In the genomic region with DNA sequence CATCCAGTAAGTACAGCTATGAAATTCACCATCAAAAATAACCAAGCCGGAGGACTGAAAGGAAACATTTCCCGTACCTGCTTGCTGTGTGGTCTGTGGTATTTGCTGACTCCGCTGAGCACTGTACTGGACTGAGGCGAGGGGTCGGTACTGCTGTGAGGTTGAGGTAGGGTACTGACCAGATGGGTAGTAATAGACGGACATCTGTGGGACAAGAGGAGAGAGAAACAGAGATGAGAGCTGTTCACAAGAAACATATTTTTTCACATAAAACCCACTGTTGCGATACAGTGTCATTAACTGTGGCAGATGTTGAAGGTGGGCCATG, we compare ENCODE assay signal across 7 mouse cellular contexts.
DNase-seq lines count a peak whose midpoint lies in the region; ATAC-seq and TF ChIP-seq lines count a peak whose summit lies in the region.

No protein-coding gene starts in this region.

- no peak for TF ChIP-seq CTCF in lung, embryonic 14.5 days (IDR thresholded peaks at IDR 0.05; ENCODE audit: low read depth)

- ATAC-seq in lung, embryonic 14.5 days (ENCODE audit: insufficient read depth): no peak
- peak; percentile 22; the same call in 1 of the 2 replicates for ATAC-seq in forebrain, embryonic 14.5 days
- no peak for ATAC-seq in intestine, embryonic 15.5 days
- no peak for ATAC-seq in neural tube, embryonic 13.5 days (ENCODE audit: low read depth)

- H3K27me3 ChIP-seq in lung, embryonic 14.5 days (ENCODE audit: insufficient read depth, low read length): peaks cover 31% of the 10 kb centered on the region
- H3K27me3 ChIP-seq in forebrain, embryonic 14.5 days (replicated peaks; ENCODE audit: control insufficient read depth, insufficient read depth, low read length): no peaks in the 10 kb centered on the region
- peaks cover 16% of the 10 kb centered on the region for H3K27me3 ChIP-seq in intestine, embryonic 15.5 days (replicated peaks)
- peaks cover 4% of the 10 kb centered on the region; the same call in 1 of the 2 replicates for H3K27me3 ChIP-seq in neural tube, embryonic 13.5 days

- H3K4me1 ChIP-seq in lung, embryonic 14.5 days (ENCODE audit: insufficient read depth): no peaks in the 10 kb centered on the region
- H3K4me1 ChIP-seq in forebrain, embryonic 14.5 days (ENCODE audit: control insufficient read depth, insufficient read depth, low read length): peaks cover 14% of the 10 kb centered on the region; the same call in 1 of the 2 replicates
- H3K4me1 ChIP-seq in intestine, embryonic 15.5 days (replicated peaks): no peaks in the 10 kb centered on the region
- H3K4me1 ChIP-seq in neural tube, embryonic 13.5 days (replicated peaks): peaks cover 29% of the 10 kb centered on the region

- H3K4me3 ChIP-seq in lung, embryonic 14.5 days (ENCODE audit: low read depth, low read length): peak overlapping the region; percentile 20; the same call in 1 of the 2 replicates
- H3K4me3 ChIP-seq in forebrain, embryonic 14.5 days (ENCODE audit: low read depth, low read length): no peak overlapping the region
- H3K4me3 ChIP-seq in intestine, embryonic 15.5 days (replicated peaks): no peak overlapping the region
- H3K4me3 ChIP-seq in neural tube, embryonic 13.5 days: peak overlapping the region; percentile 29

- no peak overlapping the region for H3K9ac ChIP-seq in lung, embryonic 14.5 days
- H3K9ac ChIP-seq in forebrain, embryonic 14.5 days (ENCODE audit: low read length): peak overlapping the region; percentile 55; the same call in 1 of the 2 replicates
- no peak overlapping the region for H3K9ac ChIP-seq in intestine, embryonic 15.5 days
- H3K9ac ChIP-seq in neural tube, embryonic 13.5 days: peak overlapping the region; percentile 19; the same call in 1 of the 2 replicates

- no peaks in the 10 kb centered on the region for H3K9me3 ChIP-seq in lung, embryonic 14.5 days (ENCODE audit: low read depth, low read length)
- no peaks in the 10 kb centered on the region for H3K9me3 ChIP-seq in forebrain, embryonic 14.5 days (replicated peaks; ENCODE audit: control insufficient read depth, low read length)
- H3K9me3 ChIP-seq in intestine, embryonic 15.5 days: no peaks in the 10 kb centered on the region
- H3K9me3 ChIP-seq in neural tube, embryonic 13.5 days: no peaks in the 10 kb centered on the region

- H3K27ac ChIP-seq in lung, embryonic 14.5 days (ENCODE audit: low read depth): no peak overlapping the region
- H3K27ac ChIP-seq in forebrain, embryonic 14.5 days (ENCODE audit: low read depth, low read length): no peak overlapping the region
- H3K27ac ChIP-seq in intestine, embryonic 15.5 days: no peak overlapping the region
- peak overlapping the region; percentile 77; the same call in 1 of the 2 replicates for H3K27ac ChIP-seq in neural tube, embryonic 13.5 days (replicated peaks)

- 17% methylated on average over 7 of the region's 7 CpGs for WGBS in lung, embryonic 14.5 days
- 21% methylated on average over 7 of the region's 7 CpGs for WGBS in forebrain, embryonic 14.5 days
- WGBS in intestine, embryonic 15.5 days: 23% methylated on average over 7 of the region's 7 CpGs
- WGBS in neural tube, embryonic 13.5 days: 21% methylated on average over 7 of the region's 7 CpGs

- no peaks in the 10 kb centered on the region for H3K36me3 ChIP-seq in lung, embryonic 14.5 days (ENCODE audit: insufficient read depth)
- H3K36me3 ChIP-seq in forebrain, embryonic 14.5 days (ENCODE audit: control insufficient read depth, insufficient read depth, low read length): peaks cover 6% of the 10 kb centered on the region; the same call in 1 of the 2 replicates
- H3K36me3 ChIP-seq in intestine, embryonic 15.5 days: no peaks in the 10 kb centered on the region
- no peaks in the 10 kb centered on the region; the same call in 1 of the 2 replicates for H3K36me3 ChIP-seq in neural tube, embryonic 13.5 days

- no peak for DNase-seq in lung, embryonic 14.5 days
- no peak for DNase-seq in lung, postnatal 10 days
- DNase-seq in forebrain, embryonic 14.5 days (ENCODE audit: low spot score): no peak
- no peak for DNase-seq in spleen, postnatal 14 days (ENCODE audit: low spot score in 2 of 2)
- no peak for DNase-seq in layer of hippocampus, adult 9-11 months

- H3K4me2 ChIP-seq in lung, embryonic 14.5 days: peak overlapping the region; percentile 64
- H3K4me2 ChIP-seq in forebrain, embryonic 14.5 days (ENCODE audit: low read length): peak overlapping the region; percentile 58
- peak overlapping the region; percentile 51 for H3K4me2 ChIP-seq in intestine, embryonic 15.5 days (replicated peaks)
- H3K4me2 ChIP-seq in neural tube, embryonic 13.5 days: peak overlapping the region; percentile 58

Comparison
In these comparisons a context has a peak if more than half of its experiments do, and no peak if none do; other contexts are left out.
1. H3K4me3 ChIP-seq: peak in lung, embryonic 14.5 days (single experiment) and neural tube, embryonic 13.5 days (single experiment); none in forebrain, embryonic 14.5 days (single experiment) and intestine, embryonic 15.5 days (single experiment).
2. H3K9ac ChIP-seq: peak in forebrain, embryonic 14.5 days (single experiment) and neural tube, embryonic 13.5 days (single experiment); none in lung, embryonic 14.5 days (single experiment) and intestine, embryonic 15.5 days (single experiment).
3. Peak in every context shown above with its lines, with median percentiles within 50 percentile points of each other: H3K4me2 ChIP-seq.